Mouse (Mus musculus): Measurements from ENCODE around the gene Mmp9. TPM values are rescaled to one million over a fixed set of nuclear protein-coding genes. Genes with fewer than 3 reads are reported as not detected.

The Mmp9 gene
- polyA plus RNA-seq, 1 experiment, result 3.7 TPM

GRCm38 (mm10) chr2:164898008-164898407, 42.6 kb upstream of the Mmp9 start:
- Histone ChIP-seq H3K4me3 (replicated peaks; ENCODE audit: insufficient read depth, low read depth, low read length) (no peak overlapping the region), H3K27me3 (ENCODE audit: control insufficient read depth, insufficient read depth, low read length) (no peaks in the 10 kb centered on the region), H3K27ac (ENCODE audit: insufficient read depth, low read length) (no peak overlapping the region), H3K4me1 (ENCODE audit: control insufficient read depth, insufficient read depth, low read length) (peaks cover 46% of the 10 kb centered on the region)
- no peak for TF ChIP-seq POLR2A (IDR thresholded peaks at IDR 0.05; ENCODE audit: borderline replicate concordance, insufficient read depth, low read length)
- no peak for TF ChIP-seq CTCF (IDR thresholded peaks at IDR 0.05; ENCODE audit: borderline replicate concordance, insufficient read depth, low read depth, low read length)
- 94% methylated on average over 7 of the region's 7 CpGs for WGBS
- DNase-seq, result no peak

GRCm38 (mm10) chr2:164899034-164899433, 41.5 kb upstream of the Mmp9 start:
- TF ChIP-seq CTCF (IDR thresholded peaks at IDR 0.05; ENCODE audit: borderline replicate concordance, insufficient read depth, low read depth, low read length), result no peak
- no peak for TF ChIP-seq POLR2A (IDR thresholded peaks at IDR 0.05; ENCODE audit: borderline replicate concordance, insufficient read depth, low read length)
- Histone ChIP-seq H3K27ac (ENCODE audit: insufficient read depth, low read length) (no peak overlapping the region), H3K27me3 (ENCODE audit: control insufficient read depth, insufficient read depth, low read length) (no peaks in the 10 kb centered on the region), H3K4me3 (replicated peaks; ENCODE audit: insufficient read depth, low read depth, low read length) (no peak overlapping the region), H3K4me1 (ENCODE audit: control insufficient read depth, insufficient read depth, low read length) (peaks cover 35% of the 10 kb centered on the region)
- WGBS, result 86% methylated on average over 15 of the region's 15 CpGs
- DNase-seq, result no peak

DNA sequence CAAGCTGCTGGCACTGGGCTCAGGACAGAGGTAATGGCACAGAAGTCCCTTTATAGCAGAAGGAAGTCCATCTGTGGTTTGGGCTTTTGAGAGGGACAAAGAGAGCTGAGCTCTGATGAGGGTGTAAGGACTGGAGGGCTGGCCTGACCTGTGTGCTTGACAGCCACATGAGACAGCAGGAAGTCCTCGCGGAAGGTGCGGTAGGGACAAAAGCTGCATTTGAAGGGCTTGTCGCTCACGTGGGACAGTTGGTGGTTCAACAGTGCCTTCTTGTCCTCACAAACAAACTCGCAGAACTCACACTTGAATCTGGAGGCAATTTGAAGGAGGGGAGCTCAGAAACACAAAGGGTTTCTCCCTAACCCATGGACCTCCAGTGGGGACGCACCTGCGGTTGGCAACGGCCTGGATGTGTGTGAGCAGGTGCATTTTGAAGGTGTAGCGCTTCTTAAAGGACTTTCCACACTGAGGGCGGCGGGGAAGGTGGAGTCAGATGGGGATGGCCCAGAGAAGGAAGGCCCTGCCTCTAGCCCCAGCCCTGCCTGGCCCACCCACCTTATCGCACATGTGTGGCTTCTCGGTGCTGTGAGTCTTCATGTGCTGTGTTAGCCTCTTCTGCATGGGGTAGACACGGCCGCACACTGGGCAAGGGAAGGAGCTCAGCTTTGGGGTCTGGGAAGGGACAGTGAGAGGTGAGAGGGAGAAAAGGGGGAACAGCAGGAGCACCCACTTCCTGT, 40.7 kb upstream of the Mmp9 start:
- H3K27ac ChIP-seq (ENCODE audit: insufficient read depth, low read length), result no peak overlapping the region
- DNase-seq, result no peak
- H3K4me3 ChIP-seq (replicated peaks; ENCODE audit: insufficient read depth, low read depth, low read length), result no peak overlapping the region
- peaks cover 27% of the 10 kb centered on the region for H3K4me1 ChIP-seq (ENCODE audit: control insufficient read depth, insufficient read depth, low read length)
- TF ChIP-seq POLR2A (IDR thresholded peaks at IDR 0.05; ENCODE audit: borderline replicate concordance, insufficient read depth, low read length), result no peak
- H3K27me3 ChIP-seq (ENCODE audit: control insufficient read depth, insufficient read depth, low read length), result no peaks in the 10 kb centered on the region
- 87% methylated on average over 16 of the region's 16 CpGs for WGBS

- Histone ChIP-seq H3K27ac (ENCODE audit: insufficient read depth, low read length) (no peak overlapping the region), H3K27me3 (ENCODE audit: control insufficient read depth, insufficient read depth, low read length) (no peaks in the 10 kb centered on the region), H3K4me1 (ENCODE audit: control insufficient read depth, insufficient read depth, low read length) (peaks cover 18% of the 10 kb centered on the region), H3K4me3 (replicated peaks; ENCODE audit: insufficient read depth, low read depth, low read length) (no peak overlapping the region)
- WGBS, result 50% methylated on average over 13 of the region's 13 CpGs
- peak; percentile 50 to 71 for DNase-seq
- TF ChIP-seq POLR2A (IDR thresholded peaks at IDR 0.05; ENCODE audit: borderline replicate concordance, insufficient read depth, low read length), result no peak
- TF ChIP-seq CTCF (IDR thresholded peaks at IDR 0.05; ENCODE audit: borderline replicate concordance, insufficient read depth, low read depth, low read length), result no peak
Measured at GRCm38 (mm10) chr2:164901380-164901779, 39.2 kb upstream of the Mmp9 start.

DNA sequence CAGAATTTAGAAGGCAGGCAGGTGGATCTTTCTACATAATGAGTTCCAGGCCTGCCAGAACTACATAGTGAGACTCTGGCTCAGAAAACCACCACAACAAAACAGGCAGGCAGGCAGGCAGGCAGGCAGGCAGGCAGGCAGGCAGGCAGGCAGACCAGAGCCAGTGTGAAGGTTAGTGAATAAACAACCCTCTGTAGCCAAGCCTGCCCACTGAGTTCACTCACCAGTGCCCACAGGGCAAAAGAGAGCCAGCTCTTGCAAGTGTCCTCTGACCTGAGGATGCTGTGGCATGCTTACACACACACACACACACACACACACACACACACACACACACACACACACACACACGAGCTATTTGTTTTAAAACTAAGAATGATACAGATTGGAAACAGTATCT, 37.1 kb upstream of the Mmp9 start:
- no peak overlapping the region for H3K4me3 ChIP-seq (replicated peaks; ENCODE audit: insufficient read depth, low read depth, low read length)
- no peaks in the 10 kb centered on the region for H3K27me3 ChIP-seq (ENCODE audit: control insufficient read depth, insufficient read depth, low read length)
- TF ChIP-seq POLR2A (IDR thresholded peaks at IDR 0.05; ENCODE audit: borderline replicate concordance, insufficient read depth, low read length), result no peak
- no peak for DNase-seq
- 60% methylated on average over 1 of the region's 1 CpGs for WGBS
- H3K27ac ChIP-seq (ENCODE audit: insufficient read depth, low read length), result no peak overlapping the region
- H3K4me1 ChIP-seq (ENCODE audit: control insufficient read depth, insufficient read depth, low read length), result peaks cover 16% of the 10 kb centered on the region

DNA sequence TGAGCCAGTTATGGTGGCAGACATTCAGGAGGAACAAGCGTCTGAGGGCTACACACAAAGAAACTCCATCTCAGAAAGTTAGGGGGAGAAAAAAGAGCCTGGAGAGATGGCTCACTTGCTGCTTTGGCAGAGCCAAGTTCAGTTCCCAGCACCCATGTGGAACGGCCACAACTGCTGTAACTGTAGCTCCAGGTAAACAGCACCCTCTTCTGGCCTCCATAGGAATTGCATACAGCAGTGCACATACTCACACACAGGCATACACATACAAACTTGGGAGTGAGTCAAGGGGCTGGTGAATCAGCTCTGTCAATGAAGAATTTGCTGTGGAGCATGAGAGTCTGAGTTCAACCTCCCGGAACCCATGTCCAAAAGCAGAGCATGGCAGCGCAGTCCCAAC, 34.5 kb upstream of the Mmp9 start:
- Histone ChIP-seq H3K27me3 (ENCODE audit: control insufficient read depth, insufficient read depth, low read length) (no peaks in the 10 kb centered on the region), H3K4me1 (ENCODE audit: control insufficient read depth, insufficient read depth, low read length) (peaks cover 21% of the 10 kb centered on the region), H3K4me3 (replicated peaks; ENCODE audit: insufficient read depth, low read depth, low read length) (no peak overlapping the region), H3K27ac (ENCODE audit: insufficient read depth, low read length) (no peak overlapping the region)
- no peak for DNase-seq
- WGBS, result over 99% methylated on average over 4 of the region's 4 CpGs
- TF ChIP-seq POLR2A (IDR thresholded peaks at IDR 0.05; ENCODE audit: borderline replicate concordance, insufficient read depth, low read length) (no peak), CTCF (IDR thresholded peaks at IDR 0.05; ENCODE audit: borderline replicate concordance, insufficient read depth, low read depth, low read length) (peak; percentile 37; the same call in 1 of the 2 replicates)

GRCm38 (mm10) chr2:164907511-164907910, 33.1 kb upstream of the Mmp9 start:
- no peak for TF ChIP-seq CTCF (IDR thresholded peaks at IDR 0.05; ENCODE audit: borderline replicate concordance, insufficient read depth, low read depth, low read length)
- no peak for TF ChIP-seq POLR2A (IDR thresholded peaks at IDR 0.05; ENCODE audit: borderline replicate concordance, insufficient read depth, low read length)
- Histone ChIP-seq H3K27ac (ENCODE audit: insufficient read depth, low read length) (no peak overlapping the region), H3K27me3 (ENCODE audit: control insufficient read depth, insufficient read depth, low read length) (no peaks in the 10 kb centered on the region), H3K4me1 (ENCODE audit: control insufficient read depth, insufficient read depth, low read length) (peaks cover 13% of the 10 kb centered on the region), H3K4me3 (replicated peaks; ENCODE audit: insufficient read depth, low read depth, low read length) (no peak overlapping the region)
- 90% methylated on average over 12 of the region's 12 CpGs for WGBS
- no peak for DNase-seq

DNA sequence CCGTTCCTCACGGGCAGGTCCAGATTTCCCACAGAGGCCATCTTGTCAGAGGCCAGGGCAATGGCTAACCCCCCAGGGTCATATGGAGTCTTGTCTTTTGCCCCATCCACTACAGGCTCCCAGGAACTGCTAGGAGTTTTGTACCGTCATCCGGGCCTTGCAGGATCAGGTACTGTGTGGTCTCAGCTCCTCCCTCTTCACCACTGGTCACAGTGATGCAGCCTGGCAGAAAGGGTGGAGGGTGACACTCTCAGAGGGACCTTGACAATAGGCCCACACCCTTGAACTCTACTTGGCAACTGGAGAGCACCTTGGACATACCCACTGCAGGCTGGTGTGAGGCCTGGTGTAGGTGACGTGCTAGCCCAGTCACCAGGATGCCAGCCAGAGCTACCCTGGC, 32.6 kb upstream of the Mmp9 start:
- Histone ChIP-seq H3K4me3 (replicated peaks; ENCODE audit: insufficient read depth, low read depth, low read length) (no peak overlapping the region), H3K27ac (ENCODE audit: insufficient read depth, low read length) (no peak overlapping the region), H3K27me3 (ENCODE audit: control insufficient read depth, insufficient read depth, low read length) (no peaks in the 10 kb centered on the region), H3K4me1 (ENCODE audit: control insufficient read depth, insufficient read depth, low read length) (peaks cover 12% of the 10 kb centered on the region)
- no peak for TF ChIP-seq POLR2A (IDR thresholded peaks at IDR 0.05; ENCODE audit: borderline replicate concordance, insufficient read depth, low read length)
- no peak for TF ChIP-seq CTCF (IDR thresholded peaks at IDR 0.05; ENCODE audit: borderline replicate concordance, insufficient read depth, low read depth, low read length)
- no peak for DNase-seq
- WGBS, result 92% methylated on average over 5 of the region's 5 CpGs

Data from cerebellum, adult 2 months (tissue).